Mouse (Mus musculus) lung, adult 2 months (tissue): Measurements from ENCODE around the gene Ptpn14.

Experiments used
- CTCF ChIP-seq: fragments of 200-500 bp; IDR thresholded peaks from 2 replicates; pipeline ENCODE4 v1.5.1; 2011; ENCODE audit warnings: mild to moderate bottlenecking, low read length, control low read depth; ENCODE audit not compliant: insufficient read depth
- POLR2A ChIP-seq: fragments of 200-500 bp; IDR thresholded peaks from 2 replicates; pipeline ENCODE4 v1.6.1; 2011; ENCODE audit warnings: low read depth, mild to moderate bottlenecking, control low read depth, low read length, borderline replicate concordance; ENCODE audit errors: extremely low read depth

DNA sequence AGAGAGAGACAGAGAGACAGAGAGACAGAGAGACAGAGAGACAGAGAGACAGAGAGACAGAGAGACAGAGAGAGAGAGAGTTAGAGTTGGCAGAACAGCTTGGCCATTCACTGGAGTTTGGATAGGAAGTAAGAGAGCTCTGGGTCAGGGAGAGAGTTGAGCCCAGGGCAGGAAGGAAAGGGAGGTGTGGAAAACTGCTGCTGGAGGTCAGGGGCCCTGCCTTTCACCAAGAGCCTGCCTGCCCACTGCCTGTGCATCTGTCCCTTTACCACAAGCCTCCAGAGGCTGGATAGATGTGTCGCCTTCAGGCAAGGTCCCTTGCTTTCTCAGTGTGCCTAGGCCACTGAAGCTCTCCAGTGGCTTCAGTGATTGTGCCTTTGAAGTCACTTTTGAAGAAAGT is 46.7 kb downstream of the Ptpn14 start:
- TF ChIP-seq POLR2A (no peak), CTCF (no peak)
